Mouse (Mus musculus) midbrain, embryonic 12.5 days (tissue): ENCODE data around the gene Pheta2. TPM values are rescaled to one million over a fixed set of nuclear protein-coding genes. Genes with fewer than 3 reads are reported as not detected.
"Not testable (repeated sequence)": the region's sequence is repeated elsewhere in the genome, so short reads cannot be mapped to it uniquely, and the experiment has no call there.

Experiments used
- ATAC-seq: fragments of 200-750 bp; cut with Nextera tagmentation; 2 replicates; pipeline ENCODE4 v1.8.0; 2017; ENCODE audit warnings: low read depth, moderate TSS enrichment, moderate library complexity; ENCODE audit not compliant: low FRiP score
- H3K27ac ChIP-seq: fragments of 300-500 bp; sonication (generic); replicated peaks from 2 replicates; pipeline ENCODE4 v1.5.1; 2016; ENCODE audit warnings: mild to moderate bottlenecking
- H3K27me3 ChIP-seq: fragments of 300-500 bp; sonication (generic); 2 replicates; pipeline ENCODE4 v1.6.1; 2016; ENCODE audit warnings: mild to moderate bottlenecking
- H3K36me3 ChIP-seq: fragments of 300-500 bp; sonication (generic); 2 replicates; pipeline ENCODE4 v1.6.1; 2016
- H3K4me1 ChIP-seq: fragments of 300-500 bp; sonication (generic); 2 replicates; pipeline ENCODE4 v1.6.1; 2016
- H3K4me2 ChIP-seq: fragments of 300-500 bp; sonication (generic); replicated peaks from 2 replicates; pipeline ENCODE4 v1.6.1; 2016; ENCODE audit warnings: mild to moderate bottlenecking, moderate library complexity
- H3K4me3 ChIP-seq: fragments of 300-500 bp; sonication (generic); 2 replicates; pipeline ENCODE4 v1.5.1; 2016; ENCODE audit warnings: mild to moderate bottlenecking
- H3K9ac ChIP-seq: fragments of 300-500 bp; sonication (generic); replicated peaks from 2 replicates; pipeline ENCODE4 v1.6.1; 2016; ENCODE audit warnings: mild to moderate bottlenecking, moderate library complexity
- H3K9me3 ChIP-seq: fragments of 300-500 bp; sonication (generic); 2 replicates; pipeline ENCODE4 v1.6.1; 2016; ENCODE audit warnings: mild to moderate bottlenecking
- WGBS: fragments of 180-500 bp; shearing (Covaris S2); methylation state at CpG from one replicate; pipeline ENCODE4 v1.1.7; 2016; 5-methylcytosine and 5-hydroxymethylcytosine counted together
- microRNA-seq: library from miRNA; unstranded; fragments of <30 nt; microRNA quantifications from one replicate; pipeline ENCODE4, GENCODE M21; 2017
- polyA plus RNA-seq: library from polyadenylated mRNA; unstranded; fragments of >200 nt; fragmentation: Nextera tagmentation; extraction: Ambion mirVana; gene quantifications from 2 replicates; pipeline ENCODE4 v1.2.1, GENCODE M21; 2016

Pheta2 gene
- polyA plus RNA-seq, 1 experiment from 2014 or later: 4.1 TPM

DNA sequence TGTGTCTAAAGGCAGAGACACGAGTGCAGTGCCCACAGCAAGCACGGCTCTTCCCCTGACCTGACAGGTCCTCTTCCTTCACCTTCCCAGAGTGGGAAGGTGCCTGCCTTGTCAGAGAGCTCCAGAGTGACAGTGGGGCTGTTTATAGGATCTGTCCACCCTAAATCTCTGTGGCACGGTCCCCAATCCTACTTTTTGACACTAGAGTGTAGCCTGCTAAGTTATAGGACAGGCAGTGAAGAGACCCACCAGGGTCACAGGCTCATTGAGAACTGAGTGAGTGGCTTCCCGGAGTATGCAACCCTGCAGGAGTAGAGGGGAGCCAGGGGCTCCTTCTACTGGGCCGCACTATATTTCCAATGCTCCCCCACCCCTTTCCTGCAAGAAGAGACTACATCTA, 39.0 kb downstream of the Pheta2 start:
- WGBS: 81% methylated on average over 5 of the region's 5 CpGs
- Histone ChIP-seq H3K4me3 (no peak overlapping the region), H3K4me1 (peaks cover 20% of the 10 kb centered on the region), H3K9me3 (no peaks in the 10 kb centered on the region), H3K9ac (no peak overlapping the region), H3K4me2 (no peak overlapping the region), H3K27ac (no peak overlapping the region), H3K36me3 (no peaks in the 10 kb centered on the region), H3K27me3 (peaks cover 13% of the 10 kb centered on the region)
- ATAC-seq: no peak

DNA sequence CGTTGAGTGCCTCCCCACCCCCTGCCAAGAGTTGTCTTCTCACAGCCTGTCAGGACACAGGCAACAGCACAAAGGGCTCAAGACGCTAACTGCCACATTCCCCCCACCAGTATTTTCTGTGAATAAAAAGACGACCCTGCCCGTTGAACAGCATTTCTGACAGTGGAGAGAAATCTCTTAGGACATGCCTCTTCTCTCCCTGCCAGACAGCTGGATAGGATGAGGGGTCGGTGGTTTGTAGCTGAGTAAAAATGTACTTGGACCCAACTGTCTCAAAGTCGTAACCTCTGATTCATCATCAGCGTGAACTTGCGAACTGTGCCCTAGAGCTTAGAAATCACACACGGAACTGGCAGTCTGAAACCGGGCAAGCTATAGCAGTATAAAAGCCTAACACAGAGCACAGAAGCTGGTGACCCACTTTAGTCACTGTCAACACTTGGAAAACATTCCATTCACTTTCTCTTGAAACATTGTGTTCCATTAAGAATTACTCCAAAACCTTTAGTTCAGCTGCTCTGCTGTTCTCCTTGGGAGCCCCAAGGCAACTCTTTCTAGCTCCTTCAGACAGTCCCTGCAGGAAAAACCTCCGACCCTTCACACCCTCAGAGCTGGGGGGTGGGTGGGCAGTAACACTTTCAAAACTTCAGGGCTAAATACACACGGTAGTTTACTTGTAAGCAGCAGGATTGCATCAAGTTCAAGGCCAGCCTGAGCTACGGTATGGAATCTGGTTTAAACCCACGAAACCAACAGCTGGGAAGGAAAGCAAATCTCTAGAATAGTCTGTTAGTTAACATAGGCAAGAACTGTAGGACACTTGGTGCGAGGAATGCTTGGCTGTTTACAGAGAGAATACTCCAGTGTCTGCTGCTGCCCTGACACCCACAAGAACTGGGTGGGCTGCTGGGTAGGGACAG, 39.8 kb downstream of the Pheta2 start:
- H3K9me3 ChIP-seq: no peaks in the 10 kb centered on the region
- H3K9ac ChIP-seq: no peak overlapping the region
- no peak overlapping the region for H3K4me3 ChIP-seq
- H3K4me1 ChIP-seq: peaks cover 20% of the 10 kb centered on the region
- H3K36me3 ChIP-seq: no peaks in the 10 kb centered on the region
- H3K4me2 ChIP-seq: no peak overlapping the region
- no peak for ATAC-seq
- peaks cover 13% of the 10 kb centered on the region for H3K27me3 ChIP-seq
- WGBS: 61% methylated on average over 15 of the region's 15 CpGs
- H3K27ac ChIP-seq: no peak overlapping the region

DNA sequence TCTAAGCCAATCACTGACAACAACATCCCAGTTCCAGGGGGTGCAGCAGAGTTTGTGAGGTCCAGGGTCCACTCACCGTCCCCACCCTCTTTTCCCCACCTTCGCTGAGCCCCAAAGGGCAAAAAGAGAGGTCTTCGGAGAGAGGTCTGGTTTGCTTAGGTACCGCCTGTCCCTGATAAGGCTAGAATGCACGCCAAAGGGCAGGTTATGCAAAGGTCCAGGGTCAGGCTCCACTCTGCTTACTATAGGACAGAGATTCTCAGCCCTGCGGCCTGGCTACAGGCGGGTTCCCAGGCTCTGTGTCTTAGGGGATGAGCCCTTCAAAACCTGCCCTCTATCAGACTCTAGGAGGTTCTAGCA, 40.7 kb downstream of the Pheta2 start:
- Histone ChIP-seq H3K27ac (no peak overlapping the region), H3K9me3 (no peaks in the 10 kb centered on the region), H3K27me3 (peaks cover 13% of the 10 kb centered on the region), H3K4me3 (peak overlapping the region; percentile 35), H3K4me2 (peak overlapping the region; percentile 53), H3K36me3 (no peaks in the 10 kb centered on the region), H3K4me1 (peaks cover 20% of the 10 kb centered on the region), H3K9ac (no peak overlapping the region)
- 18% methylated on average over 7 of the region's 7 CpGs for WGBS
- no peak; the same call in 1 of the 2 replicates for ATAC-seq

DNA sequence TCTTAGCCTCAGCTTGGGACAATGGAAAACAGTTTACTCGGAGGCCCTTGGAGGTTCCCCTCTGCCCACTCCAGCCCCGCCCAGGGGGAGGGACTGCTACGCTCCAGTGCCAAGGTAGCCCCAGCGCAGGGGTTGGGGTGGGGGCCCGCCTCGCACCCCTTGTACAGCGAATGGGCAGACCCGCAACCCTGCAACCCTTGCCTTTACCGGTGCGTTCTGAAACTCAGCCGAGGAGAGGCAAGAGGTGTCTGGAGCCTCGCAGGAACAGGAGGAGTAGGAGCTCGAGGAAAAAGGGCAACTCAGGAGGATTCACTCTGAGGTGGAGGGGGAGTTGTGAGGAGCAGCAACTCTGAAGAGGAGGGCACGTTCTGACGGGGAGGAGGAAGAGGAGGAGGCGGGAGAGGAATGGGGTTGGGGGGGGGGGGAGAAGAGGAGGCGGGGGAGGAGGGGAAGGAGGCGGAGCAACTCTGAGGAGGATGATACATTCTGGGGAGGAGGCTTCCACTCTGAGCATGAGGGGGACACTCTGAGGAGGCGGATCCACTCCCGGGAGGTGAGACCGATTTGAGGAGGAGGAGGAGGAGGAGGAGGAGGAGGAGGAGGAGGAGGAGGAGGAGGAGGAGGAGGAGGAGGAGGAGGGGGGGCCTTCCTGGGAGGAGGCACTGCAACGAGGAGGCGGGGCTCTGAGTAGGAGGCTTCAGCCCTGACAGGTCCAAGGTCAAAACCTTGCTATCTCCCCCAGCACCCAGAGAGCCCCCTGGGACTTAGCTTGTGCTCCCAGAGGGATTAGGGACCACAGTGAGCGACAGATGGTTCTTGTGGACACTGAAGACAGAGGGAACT, 41.4 kb downstream of the Pheta2 start, which contains the start of gene Cyp2d22:
Cyp2d22 (minus strand) TSS at position 390 of the 843 bp plus-strand sequence.
- peak within 1 kb of the TSS; percentile 53 for H3K4me2 ChIP-seq
- H3K4me3 ChIP-seq: peak within 1 kb of the TSS; percentile 35
- no peak within 1 kb of the TSS for H3K27ac ChIP-seq
- H3K4me1 ChIP-seq: peaks cover 20% of the 10 kb centered on the region
- H3K27me3 ChIP-seq: peaks cover 13% of the 10 kb centered on the region
- H3K36me3 ChIP-seq: no peaks in the 10 kb centered on the region
- peak within 1 kb of the TSS; percentile 32; the same call in 1 of the 2 replicates for H3K9ac ChIP-seq
- 2% methylated on average over 16 of the region's 24 CpGs for WGBS
- ATAC-seq: peak; percentile 70
- no peaks in the 10 kb centered on the region for H3K9me3 ChIP-seq

DNA sequence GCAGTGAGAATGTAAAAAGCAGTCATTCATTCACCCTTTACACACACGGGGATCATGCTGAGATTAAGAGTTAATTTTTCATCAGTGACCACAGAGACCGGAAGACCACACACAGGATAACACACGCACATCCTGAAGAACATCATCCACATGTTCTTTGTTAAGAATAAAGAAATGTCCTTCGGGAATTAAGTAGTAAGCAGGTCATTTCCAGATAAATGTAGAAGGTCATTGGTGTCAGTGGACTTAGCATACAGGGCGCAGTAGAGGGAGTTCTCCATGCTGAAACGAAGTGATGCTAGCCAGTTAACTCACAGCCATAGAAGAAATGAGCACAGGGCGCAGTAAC, 41.9 kb downstream of the Pheta2 start:
- ATAC-seq: no peak
- Histone ChIP-seq H3K9me3 (no peaks in the 10 kb centered on the region), H3K4me3 (peak overlapping the region; percentile 35), H3K4me1 (peaks cover 20% of the 10 kb centered on the region), H3K27ac (no peak overlapping the region), H3K4me2 (peak overlapping the region; percentile 53), H3K9ac (0 out of 2 replicates have a peak overlapping the region, but pooled peaks have one; percentile 24), H3K27me3 (peaks cover 13% of the 10 kb centered on the region), H3K36me3 (no peaks in the 10 kb centered on the region)
- 31% methylated on average over 7 of the region's 7 CpGs for WGBS

DNA sequence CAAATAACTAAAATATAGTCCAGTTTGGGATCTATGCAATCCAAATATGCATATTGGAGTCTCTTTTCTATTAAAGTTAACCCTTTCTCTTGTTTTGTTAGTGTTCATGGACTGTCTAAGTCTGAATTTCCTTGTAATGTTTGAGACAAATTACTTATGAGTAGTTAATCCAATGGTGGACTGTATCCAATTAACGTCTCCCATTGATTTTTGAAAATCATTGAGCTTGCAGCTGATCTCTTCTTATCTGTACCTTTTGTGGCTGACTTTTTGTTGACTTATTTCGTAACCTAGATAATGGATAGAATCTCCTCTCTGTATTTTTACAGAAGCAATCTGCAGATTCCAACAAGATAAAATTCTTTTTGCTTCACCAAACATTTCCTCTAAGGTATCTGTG, 43.7 kb downstream of the Pheta2 start:
- no peak for ATAC-seq
- H3K27ac ChIP-seq: no peak overlapping the region
- peaks cover 13% of the 10 kb centered on the region for H3K27me3 ChIP-seq
- H3K4me3 ChIP-seq: no peak overlapping the region
- peaks cover 13% of the 10 kb centered on the region for H3K4me1 ChIP-seq
- H3K9ac ChIP-seq: no peak overlapping the region
- H3K9me3 ChIP-seq: no peaks in the 10 kb centered on the region
- H3K36me3 ChIP-seq: no peaks in the 10 kb centered on the region
- H3K4me2 ChIP-seq: no peak overlapping the region
- 87% methylated on average over 2 of the region's 2 CpGs for WGBS

DNA sequence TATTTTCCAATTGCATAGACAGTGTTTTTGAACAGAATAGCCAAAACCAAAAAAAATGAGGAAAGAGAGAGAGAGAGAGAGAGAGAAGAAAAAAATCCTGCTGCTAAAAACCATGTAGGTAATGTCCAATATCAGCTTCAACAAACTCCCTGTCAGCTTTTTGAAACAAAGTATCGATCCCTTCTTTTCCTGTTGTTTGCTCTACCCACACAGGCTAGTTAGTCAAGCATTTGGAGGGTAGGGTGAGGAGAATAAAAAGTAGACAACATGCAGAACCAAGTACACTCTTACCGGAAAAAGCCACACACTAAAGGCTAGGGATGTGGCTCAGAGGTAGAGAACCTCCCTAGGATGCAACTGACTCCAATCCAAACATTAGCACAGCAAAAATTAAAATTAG, 47.0 kb downstream of the Pheta2 start:
- WGBS: 89% methylated on average over 2 of the region's 2 CpGs
- no peaks in the 10 kb centered on the region for H3K9me3 ChIP-seq
- H3K27me3 ChIP-seq: no peaks in the 10 kb centered on the region
- no peak overlapping the region for H3K9ac ChIP-seq
- H3K4me1 ChIP-seq: peaks cover 2% of the 10 kb centered on the region
- ATAC-seq: no peak
- H3K4me2 ChIP-seq: no peak overlapping the region
- no peak overlapping the region for H3K4me3 ChIP-seq
- H3K27ac ChIP-seq: no peak overlapping the region
- H3K36me3 ChIP-seq: no peaks in the 10 kb centered on the region

DNA sequence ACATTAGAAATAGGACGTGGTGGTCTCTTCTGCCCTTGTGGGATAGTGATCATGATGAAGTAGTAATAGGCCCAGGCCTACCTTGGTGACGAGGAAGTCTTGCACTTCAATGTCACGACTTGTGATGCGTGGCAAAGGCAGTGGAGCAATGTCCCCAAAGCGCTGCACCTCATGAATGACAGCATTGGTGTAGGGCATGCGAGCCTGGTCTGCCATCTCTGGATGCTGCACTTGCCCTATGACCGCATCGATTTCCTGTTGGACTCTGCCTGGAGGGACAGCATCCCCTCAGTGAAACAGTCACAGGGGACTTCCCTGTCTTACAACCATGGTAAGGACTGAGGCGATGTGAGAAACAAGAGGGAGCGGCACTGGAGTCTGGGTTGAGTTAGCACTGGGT, 51.2 kb downstream of the Pheta2 start:
- not testable (repeated sequence) for H3K27me3 ChIP-seq, ATAC-seq, H3K9me3 ChIP-seq, H3K4me3 ChIP-seq, H3K9ac ChIP-seq, H3K4me2 ChIP-seq, H3K4me1 ChIP-seq, H3K36me3 ChIP-seq, H3K27ac ChIP-seq
- WGBS: 91% methylated on average over 10 of the region's 10 CpGs

DNA sequence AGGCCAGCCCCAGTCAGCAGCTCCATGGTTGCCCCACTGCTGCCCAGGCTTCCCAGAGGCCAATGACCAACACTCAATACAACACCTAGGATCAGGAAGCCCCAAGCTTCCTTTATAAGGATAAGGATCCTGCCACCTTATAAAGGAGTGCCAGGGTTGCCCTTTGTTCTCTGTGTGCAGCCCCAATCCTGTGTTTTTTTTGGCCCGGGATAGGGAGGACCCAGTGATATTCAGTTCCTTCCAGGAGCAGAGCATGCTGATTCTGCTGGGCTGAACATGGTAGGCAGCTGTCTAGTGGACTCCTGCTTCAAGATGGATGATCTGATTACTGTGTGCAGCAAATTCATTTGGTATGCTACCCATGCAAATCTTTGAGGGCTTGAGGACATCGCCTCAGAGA, 55.2 kb downstream of the Pheta2 start, which contains the start of gene Cyp2d11:
Cyp2d11 (minus strand) TSS at position 101 of the 400 bp plus-strand sequence.
- H3K9me3 ChIP-seq: not testable (repeated sequence)

More for the DNA sequence above, 55.2 kb downstream of the Pheta2 start, which contains the start of gene Cyp2d11:
- H3K27ac ChIP-seq, H3K4me2 ChIP-seq, H3K4me3 ChIP-seq, H3K27me3 ChIP-seq, H3K9ac ChIP-seq, H3K4me1 ChIP-seq, H3K36me3 ChIP-seq, ATAC-seq: not testable (repeated sequence)
- 89% methylated on average over 2 of the region's 2 CpGs for WGBS

Small RNA genes within 50 kb of the gene (microRNA-seq; reads per million reads assigned to microRNA genes)
- not detected for gene Mir7684

Other genes with a start within 250 kb of the Pheta2 start
- 17.3 and 18.3 TPM in 2 replicates for gene Ccdc134, start 211.0 kb upstream of the Pheta2 start, polyA plus RNA-seq
- 274 and 276 TPM in 2 replicates for gene Srebf2, start 191.8 kb upstream of the Pheta2 start, polyA plus RNA-seq
- 0.73 and 0.80 TPM in 2 replicates for gene Shisa8, start 126.1 kb upstream of the Pheta2 start, polyA plus RNA-seq
- 0.37 TPM in 1 of 2 replicates, not detected in the other for gene Tnfrsf13c, start 114.6 kb upstream of the Pheta2 start, polyA plus RNA-seq
- 60.1 and 61.9 TPM in 2 replicates for gene Cenpm, start 94.2 kb upstream of the Pheta2 start, polyA plus RNA-seq
- 2.6 and 3.3 TPM in 2 replicates for gene 1500009C09Rik, start 86.5 kb upstream of the Pheta2 start, polyA plus RNA-seq
- gene Sept3, start 64.0 kb upstream of the Pheta2 start, polyA plus RNA-seq: 237 and 291 TPM in 2 replicates
- 0.13 TPM in 1 of 2 replicates, not detected in the other for gene Wbp2nl, start 40.0 kb upstream of the Pheta2 start, polyA plus RNA-seq
- 24.0 and 24.9 TPM in 2 replicates for gene Naga, start within 50 bp of the Pheta2 start, polyA plus RNA-seq
- 248 and 261 TPM in 2 replicates for gene Smdt1, start within 50 bp of the Pheta2 start, polyA plus RNA-seq
- gene Ndufa6, start 15.4 kb downstream of the Pheta2 start, polyA plus RNA-seq: 277 and 315 TPM in 2 replicates
- gene Cyp2d22, start 41.3 kb downstream of the Pheta2 start, polyA plus RNA-seq: 2.3 and 2.8 TPM in 2 replicates
- gene Cyp2d11, start 55.1 kb downstream of the Pheta2 start, polyA plus RNA-seq: not detected in 2 replicates
- gene Cyp2d10, start 68.3 kb downstream of the Pheta2 start, polyA plus RNA-seq: not detected in 2 replicates
- gene Cyp2d9, start 94.5 kb downstream of the Pheta2 start, polyA plus RNA-seq: not detected in 2 replicates
- not detected in 2 replicates for gene Cyp2d12, start 216.1 kb downstream of the Pheta2 start, polyA plus RNA-seq